Mouse (Mus musculus) spleen, adult 2 months (tissue): ENCODE measurements around the gene Borcs8. TPM values are rescaled to one million over a fixed set of nuclear protein-coding genes. Genes with fewer than 3 reads are reported as not detected.

Experiments used
- DNase-seq, 2 experiments: peaks; one replicate each; pipeline versions ENCODE4 v3.0.0 to v3.0.0-alpha.2; 2012 to 2021; ENCODE audit warnings: low spot score in 2 of 2, low read depth in 1 of 2
- H3K27ac ChIP-seq: fragments of 200-500 bp; 2 replicates; pipeline ENCODE4 v1.5.1; 2012; ENCODE audit warnings: low read length, inconsistent platforms; ENCODE audit not compliant: insufficient read depth
- H3K27me3 ChIP-seq: fragments of 200-500 bp; 2 replicates; pipeline ENCODE4 v1.6.1; 2012; ENCODE audit warnings: mild to moderate bottlenecking, moderate library complexity, low read length, inconsistent platforms; ENCODE audit not compliant: control insufficient read depth, insufficient read depth
- H3K36me3 ChIP-seq: fragments of 200-500 bp; 2 replicates; pipeline ENCODE4 v1.6.1; 2012; ENCODE audit warnings: mild to moderate bottlenecking, low read length, inconsistent platforms; ENCODE audit not compliant: control insufficient read depth, insufficient read depth
- H3K4me1 ChIP-seq: fragments of 200-500 bp; 2 replicates; pipeline ENCODE4 v1.6.1; 2011; ENCODE audit warnings: inconsistent platforms; ENCODE audit not compliant: control insufficient read depth, insufficient read depth, insufficient read length
- H3K4me3 ChIP-seq: fragments of 200-500 bp; 2 replicates; pipeline ENCODE4 v1.5.1; 2011; ENCODE audit warnings: mild to moderate bottlenecking, inconsistent platforms; ENCODE audit not compliant: insufficient read depth, insufficient read length; ENCODE audit errors: extremely low read depth
- CTCF ChIP-seq: fragments of 200-500 bp; IDR thresholded peaks from 2 replicates; pipeline ENCODE4 v1.5.1; 2011; ENCODE audit warnings: mild to moderate bottlenecking, inconsistent platforms; ENCODE audit not compliant: insufficient read depth, insufficient read length, insufficient replicate concordance; ENCODE audit errors: extremely low read depth
- POLR2A ChIP-seq: fragments of 200-500 bp; IDR thresholded peaks from 2 replicates; pipeline ENCODE4 v1.6.1; 2011; ENCODE audit warnings: low read depth, low read length, inconsistent platforms
- WGBS: fragments of 180-500 bp; shearing (Covaris S2); methylation state at CpG from one replicate; pipeline ENCODE4 v1.1.7; 2018; 5-methylcytosine and 5-hydroxymethylcytosine counted together
- polyA plus RNA-seq: library from polyadenylated mRNA; depleted of rRNA; stranded (reverse); fragments of >200 nt; gene quantifications from 2 replicates; pipeline ENCODE4 v1.2.3, GENCODE M21; 2012

The Borcs8 gene
- polyA plus RNA-seq, 1 experiment: 55.8 TPM

GRCm38 (mm10) chr8:70131166-70131883 lies 8.0 kb upstream of the Borcs8 start, which contains the start of gene Nr2c2ap:
Gene Nr2c2ap (plus strand): TSS chr8:70131333.
- H3K27ac ChIP-seq: peak within 1 kb of the TSS; percentile 70

DNA sequence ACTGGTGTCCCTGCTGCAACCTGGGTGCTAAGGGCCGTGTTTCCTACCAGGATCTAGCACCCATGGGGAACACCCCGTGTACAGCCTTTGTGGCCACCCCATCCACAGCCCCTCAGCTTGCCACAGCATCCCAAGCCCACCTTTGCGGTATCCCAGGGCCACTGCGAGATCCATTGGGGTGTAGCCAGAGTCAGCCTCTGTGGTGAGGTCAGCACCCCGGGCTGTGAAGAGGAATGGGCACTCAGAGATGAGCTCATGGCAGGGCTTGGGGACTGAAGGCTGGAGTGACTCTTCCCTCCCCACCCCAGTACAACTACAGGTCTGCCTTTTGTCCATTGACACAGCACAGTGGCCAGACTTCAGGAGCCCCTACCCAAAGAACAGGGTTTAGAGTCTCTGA lies 5.2 kb upstream of the Borcs8 start:
- Histone ChIP-seq H3K27me3 (no peaks in the 10 kb centered on the region), H3K4me1 (peaks cover 9% of the 10 kb centered on the region; the same call in 1 of the 2 replicates), H3K27ac (no peak overlapping the region), H3K4me3 (no peak overlapping the region), H3K36me3 (peaks cover 2% of the 10 kb centered on the region)
- TF ChIP-seq POLR2A: no peak
- no peak for TF ChIP-seq CTCF
- 90% methylated on average over 5 of the region's 5 CpGs for WGBS
- DNase-seq: no peak

More at GRCm38 (mm10) chr8:70131166-70131883, 8.0 kb upstream of the Borcs8 start, which contains the start of gene Nr2c2ap:
- Histone ChIP-seq H3K4me3 (peak within 1 kb of the TSS; percentile 88), H3K36me3 (peaks cover 2% of the 10 kb centered on the region), H3K4me1 (peaks cover 3% of the 10 kb centered on the region; the same call in 1 of the 2 replicates), H3K27me3 (no peaks in the 10 kb centered on the region)
- peak; percentile 50; the same call in 1 of the 2 replicates for TF ChIP-seq POLR2A
- no peak for TF ChIP-seq CTCF
- DNase-seq: peak; percentile 81 to 84
- under 1% methylated on average over 37 of the region's 37 CpGs for WGBS

DNA sequence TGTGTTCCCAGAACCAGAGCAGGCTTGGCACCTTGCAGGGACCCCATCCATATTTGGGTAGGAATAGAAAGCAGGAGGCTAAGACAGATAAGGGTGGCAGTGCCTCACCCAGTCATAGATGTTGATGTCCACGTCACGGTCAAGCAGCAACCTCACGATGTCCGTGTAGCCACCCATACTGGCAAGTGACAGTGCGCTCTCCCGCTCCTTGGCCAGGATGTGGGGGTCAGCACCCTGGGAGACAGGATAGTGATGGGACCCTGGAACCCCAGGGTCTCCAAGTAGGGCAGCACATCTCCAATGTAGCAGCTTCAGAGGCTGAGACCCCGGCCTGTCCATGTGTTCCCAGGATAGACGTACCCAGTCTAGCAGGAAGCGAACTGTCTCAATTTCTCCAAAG lies 4.4 kb upstream of the Borcs8 start:
- 95% methylated on average over 9 of the region's 9 CpGs for WGBS
- H3K27ac ChIP-seq: no peak overlapping the region
- H3K27me3 ChIP-seq: no peaks in the 10 kb centered on the region
- peaks cover 2% of the 10 kb centered on the region for H3K36me3 ChIP-seq
- no peak for TF ChIP-seq CTCF
- no peak for TF ChIP-seq POLR2A
- no peak for DNase-seq
- H3K4me3 ChIP-seq: no peak overlapping the region
- H3K4me1 ChIP-seq: peaks cover 9% of the 10 kb centered on the region; the same call in 1 of the 2 replicates

DNA sequence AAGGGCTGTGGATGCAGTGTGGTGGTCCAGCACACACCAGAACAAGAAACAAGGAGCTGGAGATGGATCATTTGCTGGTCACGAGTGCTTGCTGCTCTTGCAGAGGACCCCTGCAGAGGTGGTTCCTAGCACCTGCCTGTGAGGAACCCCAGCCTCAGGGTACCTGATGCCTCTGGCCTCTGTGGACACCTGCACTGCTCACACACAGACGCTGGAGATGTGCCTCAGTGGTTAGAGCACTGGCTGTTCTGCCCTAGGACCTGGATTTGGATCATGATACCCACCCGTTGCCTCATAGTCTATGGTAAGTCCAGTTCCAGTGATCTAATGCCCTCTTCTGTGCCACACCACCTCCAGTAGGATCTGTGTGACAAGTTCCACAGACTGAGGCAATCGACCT lies 2.7 kb upstream of the Borcs8 start:
- no peak for DNase-seq
- H3K4me3 ChIP-seq: no peak overlapping the region
- H3K36me3 ChIP-seq: peaks cover 2% of the 10 kb centered on the region
- 90% methylated on average over 4 of the region's 4 CpGs for WGBS
- H3K27me3 ChIP-seq: no peaks in the 10 kb centered on the region
- TF ChIP-seq POLR2A (no peak), CTCF (no peak)
- H3K4me1 ChIP-seq: peaks cover 17% of the 10 kb centered on the region; the same call in 1 of the 2 replicates
- H3K27ac ChIP-seq: no peak overlapping the region

DNA sequence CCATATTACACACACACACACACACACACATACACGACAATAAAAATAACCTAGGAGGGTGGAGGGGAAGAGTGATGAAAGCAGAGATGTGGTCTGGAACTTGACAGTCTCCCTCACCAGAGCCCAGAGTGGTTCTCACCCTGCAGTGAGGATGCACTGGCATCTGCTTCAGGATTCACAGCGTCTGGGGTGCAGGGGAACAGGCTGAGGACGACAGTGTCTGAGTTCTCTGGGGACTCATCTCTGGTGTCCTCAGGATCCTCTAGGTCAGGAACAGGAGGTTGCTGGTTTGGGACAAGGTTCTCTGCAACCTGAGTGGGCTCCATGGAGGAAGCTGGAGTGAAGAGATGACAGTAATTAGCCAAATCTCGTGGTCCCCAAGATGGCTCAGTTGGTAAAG lies 1.4 kb upstream of the Borcs8 start:
- Histone ChIP-seq H3K27me3 (no peaks in the 10 kb centered on the region), H3K36me3 (peaks cover 8% of the 10 kb centered on the region), H3K4me3 (no peak overlapping the region), H3K4me1 (peaks cover 17% of the 10 kb centered on the region; the same call in 1 of the 2 replicates), H3K27ac (no peak overlapping the region)
- no peak for TF ChIP-seq CTCF
- no peak for TF ChIP-seq POLR2A
- 79% methylated on average over 4 of the region's 4 CpGs for WGBS
- DNase-seq: no peak

DNA sequence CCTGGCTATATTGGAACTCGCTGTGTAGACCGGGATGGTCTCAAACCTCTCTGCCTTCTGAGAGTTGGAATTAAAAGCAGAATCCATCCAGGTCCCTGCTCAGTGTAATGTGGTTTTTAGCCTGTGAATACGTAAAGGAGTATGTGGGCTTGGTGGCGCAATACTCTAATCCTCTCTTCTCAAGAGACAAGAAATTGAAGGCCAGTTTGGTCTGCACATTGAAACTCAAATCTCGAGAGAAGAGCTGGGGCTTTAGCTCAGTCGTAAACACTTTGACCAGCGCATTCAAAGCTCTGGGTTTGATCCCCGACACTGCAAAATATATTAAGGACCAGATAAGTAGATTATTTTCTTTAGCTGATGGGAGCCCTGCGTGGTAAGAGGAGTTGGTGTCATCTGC lies 682 bp downstream of the Borcs8 start:
- Histone ChIP-seq H3K4me3 (peak overlapping the region; percentile 77), H3K4me1 (peaks cover 17% of the 10 kb centered on the region; the same call in 1 of the 2 replicates), H3K27ac (peak overlapping the region; percentile 79), H3K36me3 (peaks cover 19% of the 10 kb centered on the region), H3K27me3 (no peaks in the 10 kb centered on the region)
- TF ChIP-seq CTCF (no peak), POLR2A (no peak)
- 5% methylated on average over 9 of the region's 9 CpGs for WGBS
- DNase-seq: no peak
